Mouse (Mus musculus) E14TG2a.4 (cell line): ENCODE data around the gene Mdp1.

Source experiments
- CTCF ChIP-seq: conservative IDR thresholded peaks from 2 replicates; pipeline ENCODE4 v1.5.1; 2014; ENCODE audit warnings: low read length
- POU5F1 ChIP-seq: IDR thresholded peaks from 2 replicates; pipeline ENCODE4 v1.6.1; 2014; ENCODE audit warnings: low read length, borderline replicate concordance

DNA sequence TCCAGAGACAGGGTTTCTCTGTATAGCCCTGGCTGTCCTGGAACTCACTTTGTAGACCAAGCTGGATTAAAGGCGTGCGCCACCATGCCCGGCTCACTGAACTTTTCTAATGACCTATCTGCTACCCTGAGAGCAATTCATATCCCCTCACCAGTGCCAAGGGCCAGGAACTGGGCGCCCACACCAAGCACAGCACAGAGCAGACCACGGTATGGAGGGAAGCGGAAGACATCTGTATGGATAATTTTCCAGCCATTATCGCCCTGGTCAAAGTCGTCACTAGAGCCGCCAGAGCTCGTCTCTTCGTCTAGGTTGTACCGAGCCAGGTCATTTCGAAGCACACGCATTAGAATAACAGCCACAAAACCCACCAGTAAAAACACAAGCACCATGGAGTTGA, 19.5 kb downstream of the Mdp1 start:
- TF ChIP-seq CTCF = no peak
- TF ChIP-seq POU5F1 = no peak
